Mouse (Mus musculus): ENCODE measurements around the gene Scn7a. TPM values are rescaled to one million over a fixed set of nuclear protein-coding genes. Genes with fewer than 3 reads are reported as not detected.

The Scn7a gene
- total and polyA plus RNA-seq, 3 experiments = not detected

DNA sequence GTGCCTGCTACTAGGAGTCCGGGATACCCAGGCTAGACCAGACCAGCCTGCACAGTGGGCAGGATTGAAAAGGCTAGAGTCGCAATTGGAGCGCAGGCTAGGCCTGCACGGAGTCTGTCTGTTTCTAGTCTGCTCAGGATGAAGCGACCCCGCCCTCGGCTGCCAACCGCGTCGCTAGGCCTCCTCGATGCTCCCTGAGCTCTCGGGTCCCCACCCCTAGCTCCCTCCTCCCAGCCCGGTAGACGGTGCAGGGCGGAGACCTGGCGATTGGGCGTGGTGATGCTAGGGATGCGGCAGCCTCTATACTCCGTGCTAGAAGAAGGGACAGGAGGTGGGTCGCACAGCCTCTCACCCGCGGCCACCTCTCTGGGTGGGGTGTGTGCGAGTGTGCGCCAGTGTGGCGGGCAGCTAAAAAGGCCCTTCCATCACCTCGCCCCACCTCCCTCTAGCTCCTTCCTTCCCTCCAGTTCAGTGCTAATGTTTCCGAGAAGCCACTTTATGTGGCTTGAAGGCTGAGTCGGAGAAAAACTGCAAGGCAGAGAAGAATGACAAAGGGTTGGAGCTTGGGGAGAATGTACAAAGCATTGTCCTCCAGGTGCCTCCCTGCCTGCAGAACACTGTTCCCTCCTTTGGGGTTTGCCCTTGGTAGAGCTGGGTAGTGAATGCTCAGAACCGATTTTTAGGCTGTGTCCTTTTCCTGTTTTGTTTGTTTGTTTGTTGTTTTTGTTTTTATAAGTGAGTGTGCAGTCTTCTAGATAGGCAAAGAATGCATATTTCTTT is 149.9 kb downstream of the Scn7a start, which contains the start of gene Scn9a:
Gene Scn9a (minus strand): TSS at position 383 of the 780 bp plus-strand sequence.
- H3K9ac ChIP-seq (ENCODE audit: insufficient read depth, low read depth) = no peak within 1 kb of the TSS
- H3K4me1 ChIP-seq (ENCODE audit: control insufficient read depth in 1 of 2, insufficient read depth in 2 of 2) = no peaks in the 10 kb centered on the region
- no peaks in the 10 kb centered on the region for H3K79me2 ChIP-seq (replicated peaks; ENCODE audit: control insufficient read depth, extremely low read depth, insufficient read depth, poor library complexity, severe bottlenecking)
- no peaks in the 10 kb centered on the region for H3K36me3 ChIP-seq (replicated peaks in 1 of 2; ENCODE audit: control insufficient read depth in 1 of 2, insufficient read depth in 1 of 2, low read length in 1 of 2)
- peaks cover 28% of the 10 kb centered on the region for H3K9me3 ChIP-seq (replicated peaks; ENCODE audit: low read length)
- in situ Hi-C loops (cut with MboI; ENCODE audit: low pct_ligation_motif_present, low pct_unique_long_range_greater_than_20kb, low sequenced_read_pairs) = no loop called here
- H3K27ac ChIP-seq (ENCODE audit: insufficient read depth, low read depth) = no peak within 1 kb of the TSS
- H3K4me2 ChIP-seq (ENCODE audit: insufficient read depth, low read depth, poor library complexity, severe bottlenecking) = no peak within 1 kb of the TSS
- TF ChIP-seq USF1 (IDR thresholded peaks at IDR 0.05; ENCODE audit: low read depth, low read length) = no peak
- TF ChIP-seq JUN (IDR thresholded peaks at IDR 0.05; ENCODE audit: insufficient read depth, low read depth, low read length) = no peak
- TF ChIP-seq MXI1 (IDR thresholded peaks at IDR 0.05; ENCODE audit: low read depth, low read length) = no peak
- TF ChIP-seq USF2 (conservative IDR thresholded peaks at IDR 0.05; ENCODE audit: low read depth, low read length) = no peak
- no peak for TF ChIP-seq ZMIZ1 (IDR thresholded peaks at IDR 0.05; ENCODE audit: low read depth, low read length)
- no peak for TF ChIP-seq MAX (IDR thresholded peaks at IDR 0.05; ENCODE audit: low read length)
- no peak for TF ChIP-seq ZKSCAN1 (IDR thresholded peaks at IDR 0.05; ENCODE audit: borderline replicate concordance, low read depth, low read length)
- TF ChIP-seq SIN3A (IDR thresholded peaks at IDR 0.05; ENCODE audit: low read length) = no peak
- TF ChIP-seq RAD21 (IDR thresholded peaks at IDR 0.05; ENCODE audit: low read depth, low read length) = no peak
- no peak for TF ChIP-seq POLR2AphosphoS2 (IDR thresholded peaks at IDR 0.05; ENCODE audit: low read depth, low read length)
- no peak for TF ChIP-seq ELF1 (IDR thresholded peaks at IDR 0.05; ENCODE audit: low read depth, low read length)
- TF ChIP-seq GABPA (IDR thresholded peaks at IDR 0.05; ENCODE audit: insufficient replicate concordance, low read depth, low read length) = no peak
- no peak for TF ChIP-seq CTCF (conservative IDR thresholded peaks at IDR 0.05 in 1 of 2, IDR thresholded peaks at IDR 0.05 in 1 of 2; ENCODE audit: low read depth in 2 of 2, low read length in 2 of 2)
- no peak for TF ChIP-seq NRF1 (IDR thresholded peaks at IDR 0.05; ENCODE audit: low read depth, low read length)
- no peak for TF ChIP-seq CHD2 (IDR thresholded peaks at IDR 0.05; ENCODE audit: low read length)
- no peak for TF ChIP-seq EP300 (IDR thresholded peaks at IDR 0.05; ENCODE audit: low read length)
- TF ChIP-seq HCFC1 (IDR thresholded peaks at IDR 0.05; ENCODE audit: low read depth, low read length) = no peak
- TF ChIP-seq ZNF384 (IDR thresholded peaks at IDR 0.05; ENCODE audit: low read depth, low read length) = no peak
- dilution Hi-C loops (cut with MboI; ENCODE audit: extremely low pct_ligation_motif_present, extremely low pct_unique_long_range_greater_than_20kb, low sequenced_read_pairs) = no loop called here
- no peak within 1 kb of the TSS for H3K4me3 ChIP-seq (replicated peaks in 1 of 3; ENCODE audit: low read depth in 2 of 3, low read length in 2 of 3, poor library complexity in 1 of 3)
- DNase-seq (ENCODE audit: extremely low read depth) = no peak
- no peaks in the 10 kb centered on the region for H3K27me3 ChIP-seq (replicated peaks)

DNA sequence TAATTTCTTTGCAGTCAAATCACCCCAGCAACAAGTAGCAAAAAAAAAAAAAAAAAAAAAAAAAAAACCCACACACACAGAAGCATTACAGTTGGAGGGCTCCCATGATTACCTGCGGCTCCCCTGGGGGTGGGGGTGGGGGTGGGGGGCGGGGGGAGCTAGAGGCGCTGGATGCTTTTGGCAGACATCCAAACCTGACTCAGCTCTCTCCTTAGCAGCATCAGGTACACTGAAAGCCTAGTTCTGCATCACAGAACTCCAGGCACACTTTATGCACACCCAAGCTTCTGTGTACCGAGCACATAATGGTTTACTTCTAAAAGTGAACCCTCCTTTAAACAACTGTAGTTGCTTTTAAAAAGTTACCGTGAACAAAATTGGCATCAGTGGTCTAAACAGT is 152.0 kb downstream of the Scn7a start:
- dilution Hi-C loops (cut with MboI; ENCODE audit: extremely low pct_ligation_motif_present, extremely low pct_unique_long_range_greater_than_20kb, low sequenced_read_pairs) (no loop called here), in situ Hi-C loops (cut with MboI; ENCODE audit: low pct_ligation_motif_present, low pct_unique_long_range_greater_than_20kb, low sequenced_read_pairs) (no loop called here)
- Histone ChIP-seq H3K4me3 (replicated peaks in 1 of 3; ENCODE audit: low read depth in 2 of 3, low read length in 2 of 3, poor library complexity in 1 of 3) (no peak overlapping the region), H3K9ac (ENCODE audit: insufficient read depth, low read depth) (no peak overlapping the region), H3K27ac (ENCODE audit: insufficient read depth, low read depth) (no peak overlapping the region), H3K79me2 (replicated peaks; ENCODE audit: control insufficient read depth, extremely low read depth, insufficient read depth, poor library complexity, severe bottlenecking) (no peaks in the 10 kb centered on the region), H3K9me3 (replicated peaks; ENCODE audit: low read length) (peaks cover 25% of the 10 kb centered on the region), H3K4me2 (ENCODE audit: insufficient read depth, low read depth, poor library complexity, severe bottlenecking) (no peak overlapping the region), H3K4me1 (ENCODE audit: control insufficient read depth in 1 of 2, insufficient read depth in 2 of 2) (no peaks in the 10 kb centered on the region), H3K36me3 (replicated peaks in 1 of 2; ENCODE audit: control insufficient read depth in 1 of 2, insufficient read depth in 1 of 2, low read length in 1 of 2) (no peaks in the 10 kb centered on the region), H3K27me3 (replicated peaks) (no peaks in the 10 kb centered on the region)
- no peak for DNase-seq (ENCODE audit: extremely low read depth)
- TF ChIP-seq EP300 (IDR thresholded peaks at IDR 0.05; ENCODE audit: low read length) = no peak
- TF ChIP-seq JUND (conservative IDR thresholded peaks at IDR 0.05; ENCODE audit: low read depth, low read length) = no peak
- TF ChIP-seq MYC (IDR thresholded peaks at IDR 0.05; ENCODE audit: low read depth, low read length) = no peak
- TF ChIP-seq ZNF384 (IDR thresholded peaks at IDR 0.05; ENCODE audit: low read depth, low read length) = no peak
- TF ChIP-seq TBP (conservative IDR thresholded peaks at IDR 0.05; ENCODE audit: low read depth, low read length) = no peak
- no peak for TF ChIP-seq KAT2A (IDR thresholded peaks at IDR 0.05; ENCODE audit: insufficient replicate concordance, low read length)
- TF ChIP-seq USF2 (conservative IDR thresholded peaks at IDR 0.05; ENCODE audit: low read depth, low read length) = no peak
- TF ChIP-seq USF1 (IDR thresholded peaks at IDR 0.05; ENCODE audit: low read depth, low read length) = no peak
- no peak for TF ChIP-seq ETS1 (conservative IDR thresholded peaks at IDR 0.05; ENCODE audit: low read depth, low read length)
- TF ChIP-seq UBTF (IDR thresholded peaks at IDR 0.05; ENCODE audit: low read depth, low read length) = no peak
- no peak for TF ChIP-seq ELF1 (IDR thresholded peaks at IDR 0.05; ENCODE audit: low read depth, low read length)

Measured in CH12.LX (cell line).